Mouse (Mus musculus): Measurements from ENCODE around the gene Rnasek. TPM values are rescaled to one million over a fixed set of nuclear protein-coding genes. Genes with fewer than 3 reads are reported as not detected.
A peak's percentile ranks its signal among the peaks of the same experiment; 100 is the strongest.

Rnasek gene
- 100 to 1,000 TPM; 106 to 113 TPM for total RNA-seq (2021)

- intact Hi-C loops (cut with DNase I) = loop anchor here (10.0 kb wide), 2 partner anchors 405 to 825 kb away; partner anchors contain the start of genes Kdm6b, Rnf167 and Slc25a11
- peak; percentile 84 to 92 for DNase-seq
Measured at GRCm38 (mm10) chr11:70239541-70240279, at the start of gene Rnasek, which contains the start of gene Gm21988. Gene Rnasek (minus strand): TSS chr11:70239842. Gene Gm21988 (minus strand): TSS chr11:70239830.

GRCm38 (mm10) chr11:70289236-70289635, 49.6 kb upstream of the Rnasek start:
- intact Hi-C loops (cut with DNase I) = no loop called here
- peak; percentile 39 to 44 for DNase-seq

- intact Hi-C loops (cut with DNase I) = no loop called here
- no peak for DNase-seq
Measured at GRCm38 (mm10) chr11:70288102-70288501, 48.5 kb upstream of the Rnasek start.

- no peak for DNase-seq
- intact Hi-C loops (cut with DNase I) = no loop called here
Measured at GRCm38 (mm10) chr11:70285686-70286085, 46.0 kb upstream of the Rnasek start.

- intact Hi-C loops (cut with DNase I) = no loop called here
Measured at GRCm38 (mm10) chr11:70284757-70285156, 45.1 kb upstream of the Rnasek start.

GRCm38 (mm10) chr11:70283666-70284065, 44.0 kb upstream of the Rnasek start:
- DNase-seq = no peak
- intact Hi-C loops (cut with DNase I) = no loop called here

More at GRCm38 (mm10) chr11:70284757-70285156, 45.1 kb upstream of the Rnasek start:
- no peak for DNase-seq

GRCm38 (mm10) chr11:70280441-70280840, 40.8 kb upstream of the Rnasek start:
- DNase-seq = peak in 1 of 2 experiments; percentile 26
- intact Hi-C loops (cut with DNase I) = loop anchor here (2.0 kb wide), 1 partner anchor 28 kb away; no protein-coding TSS in a partner anchor

GRCm38 (mm10) chr11:70278961-70279360, 39.3 kb upstream of the Rnasek start:
- DNase-seq = no peak
- intact Hi-C loops (cut with DNase I) = no loop called here

GRCm38 (mm10) chr11:70271641-70272040, 32.0 kb upstream of the Rnasek start:
- intact Hi-C loops (cut with DNase I) = no loop called here
- DNase-seq = no peak

GRCm38 (mm10) chr11:70266405-70266804, 26.8 kb upstream of the Rnasek start:
- DNase-seq = peak; percentile 29 to 49
- intact Hi-C loops (cut with DNase I) = no loop called here

- DNase-seq = no peak
- intact Hi-C loops (cut with DNase I) = no loop called here
Measured at GRCm38 (mm10) chr11:70265819-70266218, 26.2 kb upstream of the Rnasek start.

- no peak for DNase-seq
- intact Hi-C loops (cut with DNase I) = no loop called here
Measured at GRCm38 (mm10) chr11:70265252-70265651, 25.6 kb upstream of the Rnasek start.

- intact Hi-C loops (cut with DNase I) = no loop called here
- no peak for DNase-seq
Measured at GRCm38 (mm10) chr11:70259035-70259434, 19.4 kb upstream of the Rnasek start.

GRCm38 (mm10) chr11:70254931-70255531, 15.4 kb upstream of the Rnasek start, which contains the start of gene Alox12:
Gene Alox12 (minus strand): TSS chr11:70255353.
- intact Hi-C loops (cut with DNase I) = loop anchor here (1.0 kb wide), 1 partner anchor 54 kb away; no protein-coding TSS in a partner anchor
- DNase-seq = peak; percentile 57 to 71

GRCm38 (mm10) chr11:70254337-70254736, 14.7 kb upstream of the Rnasek start:
- DNase-seq = no peak
- intact Hi-C loops (cut with DNase I) = no loop called here

GRCm38 (mm10) chr11:70251853-70252252, 12.2 kb upstream of the Rnasek start:
- intact Hi-C loops (cut with DNase I) = no loop called here
- DNase-seq = no peak

GRCm38 (mm10) chr11:70250150-70250549, 10.5 kb upstream of the Rnasek start:
- no peak for DNase-seq
- intact Hi-C loops (cut with DNase I) = no loop called here

- intact Hi-C loops (cut with DNase I) = no loop called here
- peak; percentile 72 to 74 for DNase-seq
Measured at GRCm38 (mm10) chr11:70247136-70247845, 7.6 kb upstream of the Rnasek start.

- intact Hi-C loops (cut with DNase I) = no loop called here
Measured at GRCm38 (mm10) chr11:70242591-70242990, 2.9 kb upstream of the Rnasek start.

GRCm38 (mm10) chr11:70238591-70239440, 826 bp downstream of the Rnasek start:
- intact Hi-C loops (cut with DNase I) = loop anchor here (10.0 kb wide), 2 partner anchors 406 to 824 kb away; partner anchors contain the start of genes Kdm6b, Rnf167 and Slc25a11
- DNase-seq = peak in 1 of 2 experiments; percentile 34

More at GRCm38 (mm10) chr11:70242591-70242990, 2.9 kb upstream of the Rnasek start:
- no peak for DNase-seq
